Mouse (Mus musculus) cerebellum, adult 2 months (tissue): ENCODE results near the gene Dbp.
A peak's percentile ranks its signal among the peaks of the same experiment; 100 is the strongest.

Experiments used
- CTCF ChIP-seq: fragments of 200-500 bp; IDR thresholded peaks from 2 replicates; pipeline ENCODE4 v1.5.1; 2011; ENCODE audit warnings: low read depth, mild to moderate bottlenecking, control low read depth, low read length, moderate library complexity, borderline replicate concordance; ENCODE audit not compliant: insufficient read depth
- POLR2A ChIP-seq: fragments of 200-500 bp; IDR thresholded peaks from 2 replicates; pipeline ENCODE4 v1.6.1; 2011; ENCODE audit warnings: low read length, control low read depth, borderline replicate concordance; ENCODE audit not compliant: insufficient read depth

DNA sequence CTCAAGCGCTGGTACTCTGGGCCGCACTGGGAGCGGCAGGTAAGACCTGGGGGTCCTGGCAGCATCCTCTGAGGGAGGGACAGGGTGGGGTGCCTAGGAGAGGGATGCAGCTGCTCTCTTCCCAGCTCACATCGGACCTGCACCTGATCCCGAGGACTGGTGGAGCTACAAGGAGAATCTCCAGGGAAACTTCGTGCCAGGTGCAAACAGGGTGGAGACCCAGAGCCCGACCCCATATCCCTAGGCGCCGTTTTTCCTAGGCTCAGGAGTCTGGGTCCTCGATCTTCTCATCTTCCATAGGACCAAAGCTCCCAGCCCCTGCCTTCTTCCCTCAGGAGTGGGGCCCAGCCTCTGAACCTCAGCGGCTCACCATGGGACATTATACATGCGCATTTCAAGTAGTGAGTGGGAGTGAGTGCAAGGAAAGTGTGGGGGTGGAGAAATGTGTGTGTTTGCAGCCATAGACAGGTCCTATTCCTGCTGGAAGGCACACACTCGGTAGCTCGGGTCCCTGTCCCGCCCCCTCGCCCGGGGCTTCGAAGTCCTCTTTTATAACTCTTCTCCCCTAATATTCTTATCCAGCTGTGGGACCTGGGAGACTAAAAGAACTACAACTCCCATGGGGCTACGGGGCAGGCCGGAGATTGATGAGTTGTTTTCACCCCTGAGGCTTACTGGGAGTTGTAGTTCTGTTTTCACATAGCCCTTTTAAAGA, 4.4 kb upstream of the Dbp start:
- TF ChIP-seq POLR2A (peak; percentile 36; the same call in 1 of the 2 replicates), CTCF (no peak)
